Mouse (Mus musculus): ENCODE data around the gene Clip1. TPM values are rescaled to one million over a fixed set of nuclear protein-coding genes. Genes with fewer than 3 reads are reported as not detected.

The Clip1 gene
- polyA plus RNA-seq, 1 experiment from 2014 or later: 75.1 TPM

DNA sequence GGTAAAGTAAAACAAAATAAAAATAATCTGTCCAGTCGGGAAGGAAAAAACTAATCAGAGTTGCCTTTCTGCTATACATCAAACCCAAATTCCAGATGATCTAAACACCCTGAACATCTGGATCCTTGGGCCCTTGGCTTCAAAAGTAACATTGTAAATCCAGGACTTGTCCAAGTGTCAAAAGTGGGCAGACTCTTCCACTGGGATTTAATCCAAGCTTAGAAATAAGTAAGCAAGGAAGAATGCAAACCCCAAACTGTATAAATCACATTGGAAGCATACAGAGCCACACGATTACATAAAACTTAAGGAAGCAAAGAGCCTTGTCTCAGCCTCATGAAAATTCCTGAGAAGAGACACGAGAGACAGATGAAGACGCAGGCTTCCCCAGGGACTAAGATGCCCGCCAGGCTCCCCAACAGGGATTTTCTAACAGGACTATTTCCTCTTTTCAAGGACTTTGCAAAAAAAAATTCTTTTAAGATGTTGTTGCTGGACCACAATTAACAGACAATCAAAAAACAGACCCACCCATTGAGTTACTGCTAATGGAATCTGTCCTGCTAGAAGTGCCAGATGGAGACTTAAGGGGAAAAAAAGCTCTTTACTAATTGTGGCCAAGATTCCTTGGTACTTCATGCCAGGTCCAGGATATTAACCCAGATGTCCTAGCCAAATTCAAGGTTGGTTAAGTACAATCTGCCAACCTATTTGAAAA lies 4.7 kb downstream of the Clip1 start:
- WGBS: 37% methylated on average over 5 of the region's 5 CpGs
- no peak for DNase-seq
- no peak overlapping the region for H3K4me2 ChIP-seq (ENCODE audit: low read length)

DNA sequence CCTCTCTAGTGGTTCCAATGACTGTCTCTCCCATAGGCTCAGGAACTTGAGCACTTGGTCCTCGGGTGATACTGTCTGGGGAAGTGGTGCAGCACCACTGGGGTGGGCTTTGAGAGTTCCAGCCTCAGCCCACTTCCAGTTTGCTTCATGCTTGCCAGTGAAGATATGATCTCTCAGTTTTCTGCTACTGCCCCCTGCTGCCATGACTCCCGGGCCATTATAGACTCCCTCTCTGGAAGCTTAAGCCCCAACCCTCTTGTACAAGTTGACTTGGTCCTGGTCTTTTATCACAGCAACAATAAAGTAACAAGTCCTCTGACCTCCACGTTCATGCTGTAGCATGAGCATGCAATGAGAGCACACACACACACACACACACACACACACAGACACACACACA lies 5.3 kb downstream of the Clip1 start:
- no peak for DNase-seq
- H3K4me1 ChIP-seq (ENCODE audit: control insufficient read depth, insufficient read depth, low read length): peaks cover 23% of the 10 kb centered on the region
- no peak overlapping the region for H3K4me2 ChIP-seq (ENCODE audit: low read length)
- H3K27ac ChIP-seq (replicated peaks; ENCODE audit: low read depth, low read length): no peak overlapping the region
- H3K9me3 ChIP-seq (ENCODE audit: control insufficient read depth, low read length): no peaks in the 10 kb centered on the region
- 74% methylated on average over 3 of the region's 3 CpGs for WGBS
- no peak overlapping the region for H3K9ac ChIP-seq (replicated peaks; ENCODE audit: low read length)
- H3K4me3 ChIP-seq (replicated peaks; ENCODE audit: low read depth, low read length): no peak overlapping the region
- no peaks in the 10 kb centered on the region for H3K36me3 ChIP-seq (ENCODE audit: control insufficient read depth, insufficient read depth, low read length)
- no peaks in the 10 kb centered on the region for H3K27me3 ChIP-seq (ENCODE audit: control insufficient read depth, insufficient read depth, low read length)
- ATAC-seq (ENCODE audit: low FRiP score, low TSS enrichment): no peak

More for the DNA sequence above, 4.7 kb downstream of the Clip1 start:
- Histone ChIP-seq H3K27ac (replicated peaks; ENCODE audit: low read depth, low read length) (no peak overlapping the region), H3K4me3 (replicated peaks; ENCODE audit: low read depth, low read length) (no peak overlapping the region), H3K27me3 (ENCODE audit: control insufficient read depth, insufficient read depth, low read length) (no peaks in the 10 kb centered on the region), H3K4me1 (ENCODE audit: control insufficient read depth, insufficient read depth, low read length) (peaks cover 23% of the 10 kb centered on the region), H3K9me3 (ENCODE audit: control insufficient read depth, low read length) (no peaks in the 10 kb centered on the region), H3K9ac (replicated peaks; ENCODE audit: low read length) (no peak overlapping the region), H3K36me3 (ENCODE audit: control insufficient read depth, insufficient read depth, low read length) (no peaks in the 10 kb centered on the region)
- no peak for ATAC-seq (ENCODE audit: low FRiP score, low TSS enrichment)

DNA sequence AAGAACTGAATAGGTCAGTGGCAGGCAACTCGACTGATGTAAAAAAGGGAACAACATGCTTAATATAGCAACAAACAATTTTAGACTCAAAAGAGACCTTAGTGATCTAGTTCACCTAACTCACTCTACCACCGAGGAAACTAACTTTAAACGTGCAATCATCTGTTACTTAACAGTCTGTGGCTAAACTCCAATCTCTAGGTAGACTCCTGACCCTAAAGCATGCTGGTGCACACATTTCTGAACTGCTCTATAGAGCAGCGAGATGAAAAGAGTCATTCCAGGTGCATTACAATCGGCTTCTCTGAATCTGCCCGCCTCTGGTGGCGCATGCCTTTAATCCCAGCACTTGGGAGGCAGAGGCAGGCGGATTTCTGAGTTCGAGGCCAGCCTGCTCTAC lies 8.7 kb downstream of the Clip1 start:
- H3K27me3 ChIP-seq (ENCODE audit: control insufficient read depth, insufficient read depth, low read length): no peaks in the 10 kb centered on the region
- no peak overlapping the region for H3K4me3 ChIP-seq (replicated peaks; ENCODE audit: low read depth, low read length)
- 94% methylated on average over 9 of the region's 9 CpGs for WGBS
- ATAC-seq (ENCODE audit: low FRiP score, low TSS enrichment) (no peak), DNase-seq (no peak)
- no peak overlapping the region for H3K9ac ChIP-seq (replicated peaks; ENCODE audit: low read length)
- no peaks in the 10 kb centered on the region for H3K36me3 ChIP-seq (ENCODE audit: control insufficient read depth, insufficient read depth, low read length)
- peaks cover 6% of the 10 kb centered on the region for H3K4me1 ChIP-seq (ENCODE audit: control insufficient read depth, insufficient read depth, low read length)
- no peak overlapping the region for H3K27ac ChIP-seq (replicated peaks; ENCODE audit: low read depth, low read length)
- no peaks in the 10 kb centered on the region for H3K9me3 ChIP-seq (ENCODE audit: control insufficient read depth, low read length)
- H3K4me2 ChIP-seq (ENCODE audit: low read length): no peak overlapping the region

GRCm38 (mm10) chr5:123675221-123675620 lies 9.2 kb downstream of the Clip1 start:
- no peak for DNase-seq
- Histone ChIP-seq H3K4me3 (replicated peaks; ENCODE audit: low read depth, low read length) (no peak overlapping the region), H3K27me3 (ENCODE audit: control insufficient read depth, insufficient read depth, low read length) (no peaks in the 10 kb centered on the region), H3K4me1 (ENCODE audit: control insufficient read depth, insufficient read depth, low read length) (peaks cover 6% of the 10 kb centered on the region), H3K9ac (replicated peaks; ENCODE audit: low read length) (no peak overlapping the region), H3K36me3 (ENCODE audit: control insufficient read depth, insufficient read depth, low read length) (no peaks in the 10 kb centered on the region), H3K9me3 (ENCODE audit: control insufficient read depth, low read length) (no peaks in the 10 kb centered on the region), H3K27ac (replicated peaks; ENCODE audit: low read depth, low read length) (no peak overlapping the region), H3K4me2 (ENCODE audit: low read length) (no peak overlapping the region)
- 83% methylated on average over 3 of the region's 3 CpGs for WGBS
- no peak for ATAC-seq (ENCODE audit: low FRiP score, low TSS enrichment)

GRCm38 (mm10) chr5:123671473-123671820 lies 13.0 kb downstream of the Clip1 start:
- H3K36me3 ChIP-seq (ENCODE audit: control insufficient read depth, insufficient read depth, low read length): no peaks in the 10 kb centered on the region
- 45% methylated on average over 3 of the region's 3 CpGs for WGBS
- H3K4me2 ChIP-seq (ENCODE audit: low read length): no peak overlapping the region
- no peak overlapping the region for H3K9ac ChIP-seq (replicated peaks; ENCODE audit: low read length)
- no peak overlapping the region for H3K27ac ChIP-seq (replicated peaks; ENCODE audit: low read depth, low read length)
- no peaks in the 10 kb centered on the region for H3K27me3 ChIP-seq (ENCODE audit: control insufficient read depth, insufficient read depth, low read length)
- DNase-seq (no peak), ATAC-seq (ENCODE audit: low FRiP score, low TSS enrichment) (no peak)
- H3K9me3 ChIP-seq (ENCODE audit: control insufficient read depth, low read length): no peaks in the 10 kb centered on the region
- no peaks in the 10 kb centered on the region for H3K4me1 ChIP-seq (ENCODE audit: control insufficient read depth, insufficient read depth, low read length)
- H3K4me3 ChIP-seq (replicated peaks; ENCODE audit: low read depth, low read length): no peak overlapping the region

DNA sequence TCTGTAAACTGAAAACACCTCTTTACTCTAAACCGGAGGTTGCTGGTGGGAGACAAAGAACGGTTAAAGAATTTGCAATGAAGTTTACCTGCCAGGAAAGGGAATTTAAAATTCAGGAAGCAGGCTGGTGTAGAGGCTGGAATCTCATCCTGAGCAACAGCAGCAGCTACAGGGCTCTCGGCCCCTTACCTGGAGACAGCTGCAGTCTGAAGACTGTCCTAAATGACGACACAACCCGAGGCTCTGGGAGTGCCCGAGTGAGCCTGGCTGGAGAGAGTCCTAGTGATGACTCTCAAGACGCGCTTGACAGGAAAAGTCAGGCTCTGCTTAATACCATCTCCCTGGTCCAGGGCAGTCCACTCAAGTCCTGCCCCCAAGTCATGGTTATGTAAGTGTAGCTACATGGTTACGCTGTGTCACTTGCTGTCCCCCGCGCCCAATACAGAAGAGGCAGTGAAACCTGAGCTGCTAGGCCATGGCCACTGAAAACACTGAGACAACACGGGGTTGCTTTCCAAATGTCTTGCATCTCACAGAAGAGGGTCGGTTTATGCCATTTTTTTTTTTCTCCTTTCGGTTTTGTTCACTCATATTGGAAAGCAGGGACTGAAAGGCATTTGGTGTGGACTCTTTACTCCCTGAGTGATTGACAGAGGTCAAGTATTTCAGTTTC lies 13.5 kb downstream of the Clip1 start:
- Histone ChIP-seq H3K27me3 (ENCODE audit: control insufficient read depth, insufficient read depth, low read length) (no peaks in the 10 kb centered on the region), H3K9ac (replicated peaks; ENCODE audit: low read length) (no peak overlapping the region), H3K4me1 (ENCODE audit: control insufficient read depth, insufficient read depth, low read length) (no peaks in the 10 kb centered on the region), H3K4me2 (ENCODE audit: low read length) (no peak overlapping the region), H3K27ac (replicated peaks; ENCODE audit: low read depth, low read length) (no peak overlapping the region; the same call in 1 of the 2 replicates), H3K36me3 (ENCODE audit: control insufficient read depth, insufficient read depth, low read length) (no peaks in the 10 kb centered on the region), H3K9me3 (ENCODE audit: control insufficient read depth, low read length) (no peaks in the 10 kb centered on the region), H3K4me3 (replicated peaks; ENCODE audit: low read depth, low read length) (no peak overlapping the region)
- DNase-seq (no peak), ATAC-seq (ENCODE audit: low FRiP score, low TSS enrichment) (no peak)
- WGBS: 42% methylated on average over 14 of the region's 14 CpGs

DNA sequence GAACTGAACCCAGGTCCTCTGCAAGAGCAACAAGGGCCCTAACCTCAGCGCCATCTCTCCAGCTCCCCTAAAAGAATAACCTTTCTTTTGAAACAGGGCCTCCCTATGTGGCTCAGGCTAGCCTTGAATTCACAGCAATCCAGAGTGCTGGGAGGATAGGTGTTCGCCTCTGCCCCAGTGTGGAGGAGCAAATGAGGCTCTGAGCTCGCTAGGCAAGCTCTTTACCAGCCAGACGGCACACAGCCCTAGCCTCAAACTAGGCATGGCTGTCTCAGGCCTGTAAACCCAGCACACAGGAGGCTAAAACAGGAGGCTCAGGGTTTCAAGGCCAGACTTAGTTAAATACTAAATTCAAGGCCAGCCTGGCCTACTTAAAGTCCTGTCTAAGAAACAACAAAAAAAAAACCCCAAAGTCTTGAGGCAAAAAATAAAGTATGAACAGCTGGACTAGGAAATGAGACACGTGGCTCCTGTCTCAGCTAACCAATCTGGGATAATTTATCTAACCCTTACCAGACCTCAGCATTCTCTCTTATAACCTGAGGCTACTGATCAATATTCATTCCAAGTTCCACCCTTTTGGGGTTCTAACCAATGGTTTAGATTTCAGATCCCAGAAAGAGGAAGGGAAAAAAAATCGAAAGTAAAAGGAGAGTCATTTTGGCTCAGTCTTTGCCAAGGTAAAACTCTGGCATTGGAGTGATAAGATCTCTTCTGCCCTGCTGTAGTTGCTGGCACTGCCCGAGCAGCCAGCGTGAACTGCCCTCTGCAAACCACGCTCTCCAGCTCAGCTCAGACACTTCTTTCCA lies 14.2 kb downstream of the Clip1 start:
- no peaks in the 10 kb centered on the region for H3K36me3 ChIP-seq (ENCODE audit: control insufficient read depth, insufficient read depth, low read length)
- H3K9ac ChIP-seq (replicated peaks; ENCODE audit: low read length): no peak overlapping the region
- H3K27ac ChIP-seq (replicated peaks; ENCODE audit: low read depth, low read length): no peak overlapping the region
- WGBS: 78% methylated on average over 9 of the region's 9 CpGs
- H3K4me2 ChIP-seq (ENCODE audit: low read length): no peak overlapping the region
- H3K27me3 ChIP-seq (ENCODE audit: control insufficient read depth, insufficient read depth, low read length): no peaks in the 10 kb centered on the region
- H3K9me3 ChIP-seq (ENCODE audit: control insufficient read depth, low read length): no peaks in the 10 kb centered on the region
- no peaks in the 10 kb centered on the region for H3K4me1 ChIP-seq (ENCODE audit: control insufficient read depth, insufficient read depth, low read length)
- ATAC-seq (ENCODE audit: low FRiP score, low TSS enrichment): no peak
- no peak overlapping the region for H3K4me3 ChIP-seq (replicated peaks; ENCODE audit: low read depth, low read length)
- DNase-seq: no peak

DNA sequence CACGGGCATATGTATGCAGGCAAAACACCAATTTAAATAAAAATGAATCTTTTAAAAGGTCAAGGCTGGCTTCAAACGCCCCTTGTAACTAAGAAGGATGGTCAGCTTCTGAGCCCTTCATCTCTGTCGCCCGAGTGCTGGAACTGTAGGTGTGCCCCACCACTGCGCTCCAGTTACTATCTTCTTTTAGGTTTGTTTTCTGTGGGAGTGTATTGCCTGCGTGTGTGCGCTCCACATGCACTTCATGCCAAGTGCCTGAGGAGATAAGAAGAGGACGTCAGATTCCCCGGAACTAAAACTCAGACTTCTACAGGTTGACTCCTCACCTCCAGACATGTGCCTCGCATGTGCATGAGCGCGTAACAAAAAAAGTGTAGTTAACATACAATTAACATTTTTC lies 16.5 kb downstream of the Clip1 start:
- Histone ChIP-seq H3K27me3 (ENCODE audit: control insufficient read depth, insufficient read depth, low read length) (no peaks in the 10 kb centered on the region), H3K4me2 (ENCODE audit: low read length) (no peak overlapping the region), H3K27ac (replicated peaks; ENCODE audit: low read depth, low read length) (no peak overlapping the region), H3K4me3 (replicated peaks; ENCODE audit: low read depth, low read length) (no peak overlapping the region), H3K36me3 (ENCODE audit: control insufficient read depth, insufficient read depth, low read length) (no peaks in the 10 kb centered on the region), H3K9ac (replicated peaks; ENCODE audit: low read length) (no peak overlapping the region), H3K4me1 (ENCODE audit: control insufficient read depth, insufficient read depth, low read length) (no peaks in the 10 kb centered on the region), H3K9me3 (ENCODE audit: control insufficient read depth, low read length) (no peaks in the 10 kb centered on the region)
- WGBS: 91% methylated on average over 12 of the region's 12 CpGs
- no peak for DNase-seq
- ATAC-seq (ENCODE audit: low FRiP score, low TSS enrichment): no peak
